Mouse (Mus musculus): ENCODE measurements at regions not wholly inside any gene's neighbourhood (a gene's known extent, or its start where the extent isn't known, plus 50 kb on each side); places are given as distances from the start of the nearest gene placed in this dataset.
A peak's percentile ranks its signal among the peaks of the same experiment; 100 is the strongest.

DNA sequence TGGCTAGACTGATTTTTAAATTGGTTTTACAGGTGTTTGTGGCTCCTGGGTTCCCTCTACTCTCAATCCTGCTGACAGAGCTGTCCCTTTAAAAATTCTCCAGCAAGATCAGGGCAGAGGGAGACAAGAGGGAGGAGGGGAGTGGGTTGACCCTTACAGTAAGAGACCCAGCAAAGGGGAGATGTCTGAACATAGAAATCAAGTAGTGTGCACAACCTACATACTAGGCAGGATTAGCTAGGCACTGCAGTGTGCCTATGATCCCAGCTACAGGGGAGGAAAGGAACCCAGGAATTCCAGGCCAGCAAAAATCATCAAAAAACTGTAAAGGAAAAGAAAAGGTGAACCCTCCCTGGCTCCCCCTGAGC is 113.2 kb upstream of the Thy1 start:
- DNase-seq (ENCODE audit: extremely low spot score) = no peak

DNA sequence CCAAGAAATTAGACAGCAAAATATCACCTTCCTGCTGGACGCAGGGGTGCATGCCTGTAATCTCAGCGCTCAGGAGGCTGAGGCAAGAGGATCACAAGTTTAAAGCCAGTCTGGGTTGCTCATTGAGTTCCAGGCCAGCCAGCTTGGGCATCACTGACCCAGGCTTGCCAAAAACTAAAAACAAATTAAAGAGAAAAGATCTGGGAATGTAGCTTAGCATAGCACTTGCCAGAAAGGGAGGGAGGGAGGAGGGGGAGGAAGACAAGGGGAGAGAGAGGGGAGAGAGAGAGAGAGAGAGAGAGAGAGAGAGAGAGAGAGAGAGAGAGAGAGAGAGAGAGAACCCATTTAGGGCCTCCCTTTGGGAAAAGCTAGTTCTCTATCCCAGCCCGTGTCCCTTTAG is 112.7 kb upstream of the Thy1 start:
- no peak for DNase-seq (ENCODE audit: extremely low spot score)

DNA sequence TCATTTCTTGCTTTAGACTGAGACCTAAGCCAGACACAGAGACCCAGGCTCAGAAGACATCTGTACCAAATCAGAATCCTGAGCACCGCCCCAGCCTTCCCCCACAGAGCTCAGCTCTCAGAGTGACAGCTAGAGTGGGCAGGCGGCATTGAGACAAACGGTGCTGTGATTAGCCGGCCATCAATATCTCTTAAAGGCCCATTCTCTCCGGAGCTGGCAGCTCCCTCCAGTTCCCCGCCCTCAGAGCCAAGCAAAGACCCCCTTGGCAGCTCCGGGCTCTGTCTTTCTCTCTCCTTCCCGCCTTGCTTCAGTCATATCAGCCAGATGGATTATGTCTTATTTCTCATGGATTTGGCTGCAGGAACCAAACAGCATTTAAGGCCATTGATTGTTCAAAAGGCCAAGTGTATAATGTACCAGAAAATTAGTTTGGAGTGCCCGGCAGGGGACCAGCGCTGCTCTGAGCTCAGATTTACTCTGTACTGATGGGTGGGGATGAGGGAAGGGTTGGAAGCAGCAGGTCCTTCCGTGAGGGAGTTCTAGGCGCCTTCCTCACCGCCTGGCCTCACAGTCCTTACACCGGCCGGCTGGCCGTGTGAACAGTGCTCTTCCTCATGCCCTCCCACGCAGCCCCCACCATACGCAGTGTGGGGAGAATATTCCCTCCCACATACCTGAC is 109.0 kb upstream of the Thy1 start:
- peak; percentile 20 for DNase-seq (ENCODE audit: extremely low spot score)

- peak; percentile 48 for DNase-seq (ENCODE audit: extremely low spot score)
Observed at GRCm38 (mm10) chr9:43934691-43935064, 108.5 kb upstream of the Thy1 start.

DNA sequence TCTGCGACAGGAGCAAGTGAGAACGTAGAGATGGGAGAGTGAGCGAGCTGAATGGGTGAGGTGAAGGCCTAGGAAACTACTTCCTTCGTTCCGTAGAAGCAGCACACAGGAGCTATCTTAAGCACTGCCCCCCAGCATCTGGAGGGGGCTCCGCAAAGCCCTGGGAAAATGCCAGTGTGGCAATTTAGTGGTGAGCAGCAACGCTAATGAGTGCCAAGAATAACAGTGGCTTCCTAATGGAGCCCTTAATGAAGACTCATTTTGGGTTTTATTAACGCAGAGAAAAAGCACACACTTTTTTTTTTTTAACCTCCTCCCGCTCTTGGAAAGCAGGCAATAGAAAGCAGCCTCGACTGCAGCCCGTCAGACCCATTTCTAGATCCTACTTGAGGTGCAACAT is 103.8 kb upstream of the Thy1 start:
- no peak for DNase-seq (ENCODE audit: extremely low spot score)

DNA sequence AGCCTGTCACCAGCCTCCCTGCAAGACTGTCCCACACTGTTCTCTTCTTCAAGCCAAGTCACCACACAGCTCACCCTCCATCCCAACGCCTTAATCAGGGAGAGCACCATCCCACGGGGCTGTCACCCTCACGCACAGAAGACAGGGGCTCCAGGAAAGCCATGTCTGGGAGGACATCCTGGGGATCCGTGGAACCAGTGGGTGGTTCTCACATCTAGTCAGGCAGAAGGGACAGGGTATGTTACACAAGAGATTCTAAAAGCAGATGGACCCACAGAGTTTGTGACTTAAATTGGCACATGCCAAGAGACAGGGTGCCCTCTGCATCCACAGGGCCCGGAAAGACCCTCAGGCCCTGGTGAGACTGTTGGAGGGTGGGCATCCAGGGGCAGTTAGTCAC is 101.0 kb upstream of the Thy1 start:
- DNase-seq (ENCODE audit: extremely low spot score) = no peak

- no peak for DNase-seq (ENCODE audit: extremely low spot score)
Observed at GRCm38 (mm10) chr9:43943522-43943921, 99.7 kb upstream of the Thy1 start.

GRCm38 (mm10) chr9:43944816-43945741 is 98.1 kb upstream of the Thy1 start:
- DNase-seq (ENCODE audit: extremely low spot score) = no peak

- DNase-seq (ENCODE audit: extremely low spot score) = no peak
Observed at GRCm38 (mm10) chr9:43945997-43946649, 97.1 kb upstream of the Thy1 start.

GRCm38 (mm10) chr9:43947089-43947488 is 96.1 kb upstream of the Thy1 start:
- no peak for DNase-seq (ENCODE audit: extremely low spot score)

DNA sequence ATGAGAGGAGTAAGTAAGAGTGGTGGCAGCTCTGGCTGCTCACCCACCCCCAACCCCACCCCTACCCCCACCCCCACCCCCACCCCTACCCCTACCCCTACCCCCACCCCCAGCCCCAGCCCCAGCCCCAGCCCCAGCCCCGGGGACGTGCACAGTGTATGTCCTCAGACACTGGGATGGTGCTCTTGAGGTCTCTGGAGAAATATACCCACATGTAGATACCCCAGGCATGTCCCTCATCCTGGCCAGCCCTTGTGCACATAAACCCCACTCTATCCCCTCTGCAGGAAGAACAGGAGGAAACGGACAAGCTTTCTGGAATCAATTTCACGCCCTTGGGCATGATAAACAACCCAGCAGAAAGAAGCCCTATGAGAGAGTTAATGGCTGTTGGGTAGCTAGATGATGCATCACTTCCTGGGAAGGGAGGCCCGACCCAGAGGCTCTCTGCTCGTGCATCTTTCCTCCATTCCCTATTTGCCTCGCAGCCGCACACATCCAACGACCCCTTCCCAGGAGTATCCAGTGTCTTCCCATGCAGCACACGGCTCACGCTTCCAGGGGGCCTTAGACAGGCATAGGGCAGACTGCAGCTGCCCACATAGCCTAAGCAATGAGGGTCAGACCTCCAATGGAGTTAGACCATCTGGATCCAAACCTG is 95.6 kb upstream of the Thy1 start:
- DNase-seq (ENCODE audit: extremely low spot score) = peak; percentile 19

DNA sequence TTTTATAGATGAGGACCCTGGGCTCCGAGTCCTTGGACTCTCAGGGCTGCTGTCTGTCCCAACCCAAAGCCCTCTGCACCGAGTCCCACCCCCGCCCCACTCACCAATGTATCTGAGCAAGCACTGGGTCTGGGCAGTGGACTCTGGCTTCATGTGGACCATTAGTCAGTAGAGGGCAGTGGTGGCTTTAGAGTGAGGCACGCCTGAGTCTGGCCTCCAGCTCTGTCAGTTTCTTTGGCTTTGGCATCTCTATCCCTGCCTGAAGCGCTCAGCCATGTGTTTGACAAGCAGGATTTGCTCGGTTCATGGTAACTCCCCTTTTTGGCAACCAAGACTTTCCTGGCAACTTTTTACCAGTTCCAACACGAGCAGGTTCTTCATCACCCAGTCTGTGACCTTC is 90.1 kb upstream of the Thy1 start:
- no peak for DNase-seq (ENCODE audit: extremely low spot score)

DNA sequence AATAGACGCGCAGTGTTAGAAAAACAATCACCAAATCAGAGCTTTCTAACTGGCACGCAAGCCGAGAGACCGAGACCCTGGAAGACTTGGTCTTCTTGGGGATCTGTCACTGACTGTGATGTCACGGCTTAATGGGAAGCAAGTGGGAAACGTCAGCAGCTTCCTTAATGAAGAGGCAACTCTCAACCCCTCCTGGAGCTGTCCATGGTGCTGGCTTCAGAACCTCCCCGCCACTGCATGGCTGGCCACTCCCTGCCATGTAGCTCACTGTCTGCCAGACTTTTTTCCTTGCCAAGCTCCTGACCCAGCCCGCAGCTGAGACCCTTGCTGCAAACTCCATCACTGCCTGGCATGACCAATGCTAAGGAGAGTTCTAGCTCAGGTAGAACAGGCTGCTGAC is 83.6 kb upstream of the Thy1 start:
- DNase-seq (ENCODE audit: extremely low spot score) = peak; percentile 76

- DNase-seq (ENCODE audit: extremely low spot score) = no peak
Observed at GRCm38 (mm10) chr9:43961431-43961830, 81.8 kb upstream of the Thy1 start.

GRCm38 (mm10) chr9:43965171-43965570 is 78.0 kb upstream of the Thy1 start:
- no peak for DNase-seq (ENCODE audit: extremely low spot score)

GRCm38 (mm10) chr9:43965811-43966210 is 77.4 kb upstream of the Thy1 start:
- DNase-seq (ENCODE audit: extremely low spot score) = no peak

DNA sequence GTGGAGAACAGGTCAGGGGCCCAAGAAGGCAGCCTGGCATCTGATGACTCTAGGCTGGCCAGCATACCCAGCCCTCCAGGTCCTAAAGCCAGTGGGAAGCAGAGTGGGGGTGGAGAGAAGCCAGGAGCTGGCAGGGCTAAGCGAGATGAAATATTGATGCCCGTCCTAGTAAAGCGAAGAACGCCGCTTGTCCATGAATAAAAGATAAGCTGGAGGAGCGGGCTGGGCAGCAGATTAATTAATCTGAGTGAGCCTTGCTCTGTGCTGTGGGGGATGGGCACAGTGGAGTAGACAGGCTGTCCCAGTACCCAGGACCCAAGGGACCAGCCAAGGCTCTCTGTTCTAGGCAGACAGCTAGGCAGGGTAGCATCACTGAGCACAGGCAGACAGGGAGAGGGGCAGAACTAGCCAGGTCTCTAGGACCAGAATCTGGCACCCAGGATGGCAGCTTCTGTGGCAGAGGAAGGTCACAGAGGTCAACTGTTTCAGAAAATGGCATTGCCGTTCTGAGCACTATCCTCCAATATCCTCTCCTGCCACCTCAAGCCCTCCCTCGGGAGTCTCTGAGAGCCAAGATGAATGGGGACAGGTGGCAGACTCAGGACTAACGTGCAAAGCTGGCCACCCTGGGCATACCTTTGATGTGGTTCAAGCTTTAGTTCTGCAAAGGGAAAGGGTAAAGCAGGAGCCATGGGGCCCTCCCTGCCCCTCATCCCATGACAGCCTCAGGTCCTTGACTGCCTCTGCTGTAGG is 73.0 kb upstream of the Thy1 start:
- no peak for DNase-seq (ENCODE audit: extremely low spot score)

DNA sequence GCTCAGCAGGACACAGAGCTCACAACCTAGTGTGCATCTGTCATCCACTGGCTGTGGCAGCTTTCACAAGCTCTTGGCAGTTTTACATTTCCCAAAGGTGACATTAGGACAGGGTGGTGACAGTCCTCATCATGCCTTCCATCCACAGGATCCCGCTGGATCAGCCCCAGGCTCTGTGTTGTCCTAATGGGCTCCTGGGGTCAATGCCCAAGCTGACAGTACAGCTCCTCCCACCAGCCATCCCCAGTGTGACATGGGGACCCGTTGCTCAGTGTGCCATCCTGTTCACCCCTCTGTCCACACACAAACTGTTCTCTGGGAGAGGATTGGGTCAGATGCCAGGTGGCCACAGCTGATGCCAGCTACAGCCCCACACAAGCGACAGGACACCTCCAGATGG is 72.3 kb upstream of the Thy1 start:
- DNase-seq (ENCODE audit: extremely low spot score) = no peak

DNA sequence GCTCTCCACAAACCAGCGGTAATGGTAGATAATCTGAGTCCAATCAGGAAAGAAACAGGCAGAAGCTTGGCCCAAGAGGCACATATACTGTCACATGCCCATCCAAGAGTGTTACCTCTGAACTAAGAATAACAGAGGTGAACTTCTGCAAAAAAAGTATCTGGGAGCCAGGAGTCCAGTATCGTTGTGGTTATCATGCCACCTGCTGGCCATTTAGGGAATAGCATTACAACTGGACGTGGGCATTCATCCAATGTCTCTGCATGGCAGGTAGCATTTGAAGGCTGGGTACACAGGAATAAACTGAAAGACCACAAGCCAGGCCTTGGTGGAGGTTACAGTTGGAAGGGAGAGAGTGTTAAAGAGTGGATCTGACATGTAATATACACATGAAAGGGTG is 70.9 kb upstream of the Thy1 start:
- DNase-seq (ENCODE audit: extremely low spot score) = peak; percentile 63

- DNase-seq (ENCODE audit: extremely low spot score) = no peak
Observed at GRCm38 (mm10) chr9:43975405-43975804, 67.8 kb upstream of the Thy1 start.

DNA sequence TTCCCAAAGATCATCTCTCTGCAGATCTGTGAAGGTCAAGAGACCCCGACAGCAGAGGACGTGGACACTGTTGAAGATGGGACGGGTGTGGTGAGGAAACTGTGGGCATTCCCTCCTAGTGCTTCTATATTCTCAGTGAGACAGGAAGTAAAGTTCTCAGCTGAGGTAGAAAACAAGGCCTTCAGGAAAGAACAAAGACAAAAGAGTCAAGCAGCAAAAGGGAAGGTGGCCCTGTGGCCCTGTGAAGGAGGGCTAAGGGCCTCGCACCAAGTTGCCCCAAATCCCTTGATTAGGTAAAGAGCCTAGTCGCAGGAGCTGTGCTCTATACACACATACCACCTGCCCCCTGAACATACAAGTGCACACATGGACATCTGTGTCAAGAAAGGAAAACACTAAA is 66.8 kb upstream of the Thy1 start:
- no peak for DNase-seq (ENCODE audit: extremely low spot score)

- DNase-seq (ENCODE audit: extremely low spot score) = no peak
Observed at GRCm38 (mm10) chr9:43977773-43978172, 65.4 kb upstream of the Thy1 start.
